Comparison of ENCODE assay signal across 1 mouse cellular context in genomic region chr4:152067280-152067679, GRCm38 (mm10).
A peak's percentile ranks its signal among the peaks of the same experiment; 100 is the strongest.
TF ChIP-seq lines count a peak whose summit lies in the region.

No protein-coding gene starts in this region.

TF ChIP-seq in myocyte, 11 proteins besides CTCF, POLR2A, EP300 and RAD21:
- TF ChIP-seq TCF3 (IDR thresholded peaks at IDR 0.05; ENCODE audit: insufficient read length, low read depth) (no peak), CEBPB (IDR thresholded peaks at IDR 0.05; ENCODE audit: insufficient read depth, poor library complexity, severe bottlenecking) (no peak), REST (IDR thresholded peaks at IDR 0.05; ENCODE audit: insufficient read depth, insufficient read length) (no peak), POLR2AphosphoS2 (IDR thresholded peaks at IDR 0.05; ENCODE audit: insufficient read length, low read depth) (peak; percentile 54), USF1 (IDR thresholded peaks at IDR 0.05; ENCODE audit: low read depth) (no peak), E2F4 (IDR thresholded peaks at IDR 0.05; ENCODE audit: insufficient read depth) (no peak), SRF (IDR thresholded peaks at IDR 0.05; ENCODE audit: control insufficient read depth, insufficient read length, low read depth) (peak; percentile 17), MYOD1 (IDR thresholded peaks at IDR 0.05; ENCODE audit: control insufficient read depth in 1 of 3, insufficient read length in 2 of 3, low read depth in 2 of 3) (no peak), MYOG (IDR thresholded peaks at IDR 0.05; ENCODE audit: control insufficient read depth in 1 of 3, insufficient read depth in 1 of 3, insufficient read length in 2 of 3, low read depth in 2 of 3) (no peak), MAX (IDR thresholded peaks at IDR 0.05; ENCODE audit: low read depth) (no peak), TCF12 (IDR thresholded peaks at IDR 0.05; ENCODE audit: insufficient read depth, poor library complexity, severe bottlenecking) (no peak)
